Mouse (Mus musculus) heart, embryonic 14.5 days (tissue): ENCODE results near the gene Gm20458. TPM values are rescaled to one million over a fixed set of nuclear protein-coding genes. Genes with fewer than 3 reads are reported as not detected.

Experiments
- ATAC-seq: fragments of 200-750 bp; cut with Nextera tagmentation; 2 replicates; pipeline ENCODE4 v1.8.0; 2017; ENCODE audit warnings: low read depth, moderate TSS enrichment; ENCODE audit not compliant: insufficient number of reproducible peaks, insufficient read depth, low FRiP score
- H3K27ac ChIP-seq, 2 experiments: fragments of 200-500 bp in 1 of 2; fragments of 300-500 bp in 1 of 2; sonication (generic) in 1 of 2; replicated peaks in 1 of 2; 2 replicates each; pipeline ENCODE4 v1.5.1; 2012 to 2014; ENCODE audit warnings: low read depth in 2 of 2, low read length in 2 of 2, control low read depth in 1 of 2, mild to moderate bottlenecking in 1 of 2, mixed read lengths in 1 of 2; ENCODE audit not compliant: control insufficient read depth in 1 of 2, insufficient read depth in 1 of 2
- H3K27me3 ChIP-seq: fragments of 300-500 bp; sonication (generic); 2 replicates; pipeline ENCODE4 v1.6.1; 2014; ENCODE audit warnings: mild to moderate bottlenecking, low read length, control low read depth; ENCODE audit not compliant: control insufficient read depth, insufficient read depth
- H3K36me3 ChIP-seq: fragments of 300-500 bp; sonication (generic); 2 replicates; pipeline ENCODE4 v1.6.1; 2014; ENCODE audit warnings: mild to moderate bottlenecking, control low read depth, low read length, mixed read lengths; ENCODE audit not compliant: control insufficient read depth, insufficient read depth
- H3K4me1 ChIP-seq, 2 experiments: fragments of 200-500 bp in 1 of 2; fragments of 300-500 bp in 1 of 2; sonication (generic) in 1 of 2; 2 replicates each; pipeline ENCODE4 v1.6.1; 2012 to 2014; ENCODE audit warnings: low read length in 2 of 2, control low read depth in 1 of 2, mixed read lengths in 1 of 2; ENCODE audit not compliant: control insufficient read depth in 2 of 2, insufficient read depth in 2 of 2
- H3K4me2 ChIP-seq: fragments of 300-500 bp; sonication (generic); 2 replicates; pipeline ENCODE4 v1.6.1; 2014; ENCODE audit warnings: mild to moderate bottlenecking, low read length
- H3K4me3 ChIP-seq, 2 experiments: fragments of 200-500 bp in 1 of 2; fragments of 300-500 bp in 1 of 2; sonication (generic) in 1 of 2; 2 replicates each; pipeline ENCODE4 v1.5.1; 2012 to 2014; ENCODE audit warnings: low read length in 2 of 2, mild to moderate bottlenecking in 2 of 2, control low read depth in 1 of 2, low read depth in 1 of 2, moderate library complexity in 1 of 2; ENCODE audit not compliant: control insufficient read depth in 1 of 2, insufficient read depth in 1 of 2
- H3K9ac ChIP-seq: fragments of 300-500 bp; sonication (generic); 2 replicates; pipeline ENCODE4 v1.6.1; 2014; ENCODE audit warnings: mild to moderate bottlenecking, low read length
- H3K9me3 ChIP-seq: fragments of 300-500 bp; sonication (generic); 2 replicates; pipeline ENCODE4 v1.6.1; 2016; ENCODE audit warnings: low read length, control low read depth; ENCODE audit not compliant: control insufficient read depth
- WGBS: fragments of 180-500 bp; shearing (Covaris S2); extraction: QIAGEN DNeasy Blood & Tissue Kit; methylation state at CpG from one replicate; pipeline ENCODE4 v1.1.7; 2014; 5-methylcytosine and 5-hydroxymethylcytosine counted together
- polyA plus RNA-seq: library from polyadenylated mRNA; unstranded; fragments of >200 nt; fragmentation: Nextera tagmentation; extraction: Ambion mirVana; gene quantifications from 2 replicates; pipeline ENCODE4 v1.2.1, GENCODE M21; 2014

The Gm20458 gene
- polyA plus RNA-seq, 1 experiment from 2014 or later = 16.3 TPM

- H3K4me2 ChIP-seq = no peak overlapping the region
- H3K27ac ChIP-seq = no peak overlapping the region
- ATAC-seq = no peak
- H3K27me3 ChIP-seq = 0 out of 2 replicates have a peak, but pooled peaks cover 2% of the 10 kb centered on the region
- H3K9ac ChIP-seq = no peak overlapping the region
- H3K4me1 ChIP-seq = peaks cover 6% of the 10 kb centered on the region in 2 experiments; a peak in 3 of 4 replicates
- no peaks in the 10 kb centered on the region for H3K36me3 ChIP-seq
- no peak overlapping the region for H3K4me3 ChIP-seq
- 75% methylated on average over 11 of the region's 11 CpGs for WGBS
- no peaks in the 10 kb centered on the region for H3K9me3 ChIP-seq
Observed at GRCm38 (mm10) chr2:164516592-164516991, 55.8 kb downstream of the Gm20458 start.

- H3K4me2 ChIP-seq = no peak overlapping the region
- H3K27ac ChIP-seq = peak overlapping the region; percentile 12 to 18; a peak in 1 of 4 replicates
- H3K27me3 ChIP-seq = peaks cover 11% of the 10 kb centered on the region
- peaks cover 6% of the 10 kb centered on the region in 2 experiments; a peak in 3 of 4 replicates for H3K4me1 ChIP-seq
- no peak for ATAC-seq
- 0 out of 2 replicates have a peak, but pooled peaks cover under 1% of the 10 kb centered on the region for H3K9me3 ChIP-seq
- no peak overlapping the region for H3K9ac ChIP-seq
- H3K4me3 ChIP-seq = no peak overlapping the region
- H3K36me3 ChIP-seq = no peaks in the 10 kb centered on the region
- 31% methylated on average over 10 of the region's 10 CpGs for WGBS
Observed at GRCm38 (mm10) chr2:164517485-164518221, 56.9 kb downstream of the Gm20458 start.

- Histone ChIP-seq H3K36me3 (no peaks in the 10 kb centered on the region), H3K4me1 (peaks cover 2 to 6% of the 10 kb centered on the region in 2 experiments; a peak in 3 of 4 replicates), H3K9ac (no peak overlapping the region), H3K9me3 (peaks cover 5% of the 10 kb centered on the region; the same call in 1 of the 2 replicates), H3K27ac (peak overlapping the region; percentile 12 to 45; a peak in 3 of 4 replicates), H3K4me2 (no peak overlapping the region), H3K4me3 (no peak overlapping the region), H3K27me3 (peaks cover 14% of the 10 kb centered on the region)
- no peak for ATAC-seq
- 35% methylated on average over 11 of the region's 11 CpGs for WGBS
Observed at GRCm38 (mm10) chr2:164518266-164519170, 57.8 kb downstream of the Gm20458 start.

- ATAC-seq = no peak
- 73% methylated on average over 6 of the region's 6 CpGs for WGBS
- Histone ChIP-seq H3K9ac (no peak overlapping the region), H3K4me2 (no peak overlapping the region), H3K4me1 (peaks cover 2 to 6% of the 10 kb centered on the region in 2 experiments; a peak in 3 of 4 replicates), H3K27me3 (peaks cover 14% of the 10 kb centered on the region), H3K36me3 (no peaks in the 10 kb centered on the region), H3K9me3 (peaks cover 5% of the 10 kb centered on the region; the same call in 1 of the 2 replicates), H3K27ac (no peak overlapping the region; a peak in 1 of 4 replicates), H3K4me3 (no peak overlapping the region)
Observed at GRCm38 (mm10) chr2:164519171-164519526, 58.4 kb downstream of the Gm20458 start.

DNA sequence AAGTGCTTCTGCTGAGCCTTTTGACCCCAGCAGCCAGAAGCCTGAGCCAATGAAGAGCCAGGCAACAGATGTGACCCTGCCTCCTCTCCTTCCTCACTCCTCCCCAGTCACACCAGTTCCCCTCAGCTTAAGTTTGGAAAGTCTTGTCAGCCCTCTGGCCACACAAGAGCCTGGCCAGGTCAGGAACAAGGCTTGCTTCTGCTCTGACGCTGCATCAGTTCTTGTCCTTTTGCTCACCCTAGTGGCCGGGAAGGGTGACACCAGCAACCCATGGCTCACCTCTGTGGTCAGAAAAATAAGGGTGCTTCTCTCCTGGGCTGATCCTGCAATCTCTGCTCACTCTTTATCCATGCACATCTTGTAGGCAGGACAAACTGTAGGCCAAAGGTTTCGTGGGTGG, 60.0 kb downstream of the Gm20458 start:
- H3K4me3 ChIP-seq = no peak overlapping the region
- H3K27ac ChIP-seq = no peak overlapping the region
- H3K27me3 ChIP-seq = peaks cover 14% of the 10 kb centered on the region
- WGBS = 8% methylated on average over 3 of the region's 3 CpGs
- peaks cover 2 to 6% of the 10 kb centered on the region in 2 experiments; a peak in 2 of 4 replicates for H3K4me1 ChIP-seq
- no peak overlapping the region for H3K4me2 ChIP-seq
- ATAC-seq = peak; percentile 39; the same call in 1 of the 2 replicates
- H3K9me3 ChIP-seq = peaks cover 7% of the 10 kb centered on the region
- no peaks in the 10 kb centered on the region for H3K36me3 ChIP-seq
- H3K9ac ChIP-seq = no peak overlapping the region

GRCm38 (mm10) chr2:164521841-164522240, 61.1 kb downstream of the Gm20458 start:
- WGBS = 11% methylated on average over 11 of the region's 11 CpGs
- Histone ChIP-seq H3K27ac (no peak overlapping the region), H3K4me1 (peaks cover 2 to 6% of the 10 kb centered on the region in 2 experiments; a peak in 2 of 4 replicates), H3K27me3 (peaks cover 14% of the 10 kb centered on the region), H3K9ac (no peak overlapping the region), H3K36me3 (no peaks in the 10 kb centered on the region), H3K4me2 (no peak overlapping the region), H3K9me3 (peaks cover 13% of the 10 kb centered on the region), H3K4me3 (no peak overlapping the region)
- ATAC-seq = no peak

DNA sequence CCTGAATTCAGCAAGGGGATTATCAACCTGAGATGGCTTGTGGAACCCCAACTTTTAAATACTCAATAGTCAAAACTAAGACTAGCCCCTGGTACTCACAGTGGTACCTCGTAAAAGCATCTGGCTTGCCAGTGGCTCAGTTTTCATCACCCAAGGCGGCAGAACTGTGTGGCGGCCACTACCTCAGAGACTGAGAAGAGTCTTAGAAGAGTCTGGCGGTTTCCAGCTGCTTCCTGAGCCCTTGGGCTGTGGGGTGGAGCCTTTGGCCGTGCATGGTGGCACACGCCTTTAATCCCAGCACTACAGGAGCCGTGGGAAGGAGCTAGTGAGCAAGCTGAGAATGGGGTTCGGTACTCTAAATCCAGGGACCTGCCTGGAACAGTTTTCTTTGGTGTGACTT, 61.5 kb downstream of the Gm20458 start:
- no peaks in the 10 kb centered on the region for H3K36me3 ChIP-seq
- 25% methylated on average over 8 of the region's 8 CpGs for WGBS
- peaks cover 14% of the 10 kb centered on the region for H3K27me3 ChIP-seq
- H3K9me3 ChIP-seq = peaks cover 13% of the 10 kb centered on the region
- ATAC-seq = no peak
- peaks cover 2 to 6% of the 10 kb centered on the region in 2 experiments; a peak in 2 of 4 replicates for H3K4me1 ChIP-seq
- no peak overlapping the region for H3K27ac ChIP-seq
- no peak overlapping the region for H3K9ac ChIP-seq
- no peak overlapping the region for H3K4me2 ChIP-seq
- no peak overlapping the region for H3K4me3 ChIP-seq
